Mouse (Mus musculus): ENCODE data around the gene Armc3. TPM values are rescaled to one million over a fixed set of nuclear protein-coding genes. Genes with fewer than 3 reads are reported as not detected.
"Not testable (repeated sequence)": the region's sequence is repeated elsewhere in the genome, so short reads cannot be mapped to it uniquely, and the experiment has no call there.

Armc3 gene
- polyA plus RNA-seq, 1 experiment from 2014 or later = 2.0 TPM

DNA sequence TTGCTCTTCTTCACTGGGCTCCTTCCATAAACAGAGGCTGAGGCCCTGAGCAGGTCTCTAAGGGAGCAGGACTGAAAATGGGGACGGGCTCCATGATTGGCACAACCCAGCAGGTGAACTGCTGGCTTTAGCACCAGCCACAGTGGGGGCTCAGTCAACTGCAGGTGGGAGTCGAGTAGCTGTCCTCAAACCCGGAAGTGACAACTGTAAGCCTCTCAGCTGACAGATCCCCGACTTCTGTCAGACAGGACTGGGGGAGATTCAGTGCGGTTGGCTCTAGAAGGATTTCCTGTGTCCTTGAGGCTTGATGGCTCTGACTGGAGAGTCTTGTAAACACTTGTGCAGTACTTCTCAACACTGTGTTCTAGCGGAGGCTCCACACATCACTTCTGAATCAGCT, 102.1 kb downstream of the Armc3 start:
- H3K4me2 ChIP-seq (ENCODE audit: low read depth, low read length) = peak overlapping the region; percentile 0; the same call in 1 of the 2 replicates
- peak; percentile 73 for ATAC-seq (ENCODE audit: low read depth)

GRCm38 (mm10) chr2:19303087-19303486, 104.0 kb downstream of the Armc3 start:
- not testable (repeated sequence) for ATAC-seq (ENCODE audit: low read depth); H3K4me2 ChIP-seq (ENCODE audit: low read depth, low read length); H3K4me3 ChIP-seq (ENCODE audit: low read length); H3K36me3 ChIP-seq (ENCODE audit: control insufficient read depth, insufficient read depth, low read length); H3K9me3 ChIP-seq (ENCODE audit: control insufficient read depth, low read length); H3K27me3 ChIP-seq (ENCODE audit: control insufficient read depth, insufficient read depth, low read depth, low read length); H3K9ac ChIP-seq (ENCODE audit: low read length); H3K27ac ChIP-seq (ENCODE audit: low read length); H3K4me1 ChIP-seq (replicated peaks; ENCODE audit: control insufficient read depth, insufficient read depth, low read length)
- 83% methylated on average over 3 of the region's 3 CpGs for WGBS

More for the DNA sequence above, 102.1 kb downstream of the Armc3 start:
- Histone ChIP-seq H3K9ac (ENCODE audit: low read length) (no peak overlapping the region), H3K27me3 (ENCODE audit: control insufficient read depth, insufficient read depth, low read depth, low read length) (no peaks in the 10 kb centered on the region), H3K36me3 (ENCODE audit: control insufficient read depth, insufficient read depth, low read length) (no peaks in the 10 kb centered on the region), H3K4me3 (ENCODE audit: low read length) (no peak overlapping the region), H3K9me3 (ENCODE audit: control insufficient read depth, low read length) (no peaks in the 10 kb centered on the region), H3K27ac (ENCODE audit: low read length) (0 out of 2 replicates have a peak overlapping the region, but pooled peaks have one; percentile 37), H3K4me1 (replicated peaks; ENCODE audit: control insufficient read depth, insufficient read depth, low read length) (peaks cover 4% of the 10 kb centered on the region; the same call in 1 of the 2 replicates)
- WGBS = 7% methylated on average over 6 of the region's 6 CpGs

GRCm38 (mm10) chr2:19310498-19310897, 111.4 kb downstream of the Armc3 start:
- Histone ChIP-seq H3K9ac (ENCODE audit: low read length) (no peak overlapping the region), H3K4me3 (ENCODE audit: low read length) (no peak overlapping the region), H3K27me3 (ENCODE audit: control insufficient read depth, insufficient read depth, low read depth, low read length) (no peaks in the 10 kb centered on the region), H3K9me3 (ENCODE audit: control insufficient read depth, low read length) (peaks cover 1% of the 10 kb centered on the region), H3K27ac (ENCODE audit: low read length) (no peak overlapping the region), H3K4me1 (replicated peaks; ENCODE audit: control insufficient read depth, insufficient read depth, low read length) (no peaks in the 10 kb centered on the region), H3K36me3 (ENCODE audit: control insufficient read depth, insufficient read depth, low read length) (no peaks in the 10 kb centered on the region), H3K4me2 (ENCODE audit: low read depth, low read length) (no peak overlapping the region)
- WGBS = 78% methylated on average over 3 of the region's 3 CpGs
- no peak for ATAC-seq (ENCODE audit: low read depth)

DNA sequence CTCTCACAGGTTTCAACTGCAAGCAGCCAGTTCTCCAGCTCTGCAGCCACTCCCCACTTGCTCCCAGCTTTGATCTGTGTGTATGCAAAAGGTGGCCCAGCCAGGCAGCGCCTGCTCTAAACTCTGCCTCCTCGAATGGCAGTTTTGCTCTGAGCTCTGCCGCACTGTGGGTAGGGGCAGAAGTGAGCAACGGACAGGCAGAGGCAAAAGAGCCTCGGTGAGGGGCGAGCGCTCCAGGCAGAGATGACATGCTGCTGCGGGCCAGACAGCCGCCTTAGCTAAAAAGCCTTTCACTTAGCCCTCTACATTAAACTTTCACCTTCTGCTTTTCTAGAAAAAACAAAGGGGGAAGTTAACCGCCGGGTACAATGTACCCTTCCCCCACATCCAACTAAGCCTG, 117.0 kb downstream of the Armc3 start:
- 57% methylated on average over 11 of the region's 11 CpGs for WGBS
- Histone ChIP-seq H3K4me3 (ENCODE audit: low read length) (no peak overlapping the region), H3K4me1 (replicated peaks; ENCODE audit: control insufficient read depth, insufficient read depth, low read length) (no peaks in the 10 kb centered on the region), H3K27ac (ENCODE audit: low read length) (no peak overlapping the region), H3K4me2 (ENCODE audit: low read depth, low read length) (no peak overlapping the region), H3K9ac (ENCODE audit: low read length) (no peak overlapping the region), H3K36me3 (ENCODE audit: control insufficient read depth, insufficient read depth, low read length) (no peaks in the 10 kb centered on the region), H3K9me3 (ENCODE audit: control insufficient read depth, low read length) (peaks cover 4% of the 10 kb centered on the region), H3K27me3 (ENCODE audit: control insufficient read depth, insufficient read depth, low read depth, low read length) (no peaks in the 10 kb centered on the region)
- no peak for ATAC-seq (ENCODE audit: low read depth)

GRCm38 (mm10) chr2:19316691-19317090, 117.6 kb downstream of the Armc3 start:
- Histone ChIP-seq H3K27ac (ENCODE audit: low read length) (no peak overlapping the region), H3K4me2 (ENCODE audit: low read depth, low read length) (no peak overlapping the region), H3K9ac (ENCODE audit: low read length) (no peak overlapping the region), H3K4me3 (ENCODE audit: low read length) (no peak overlapping the region), H3K36me3 (ENCODE audit: control insufficient read depth, insufficient read depth, low read length) (no peaks in the 10 kb centered on the region), H3K4me1 (replicated peaks; ENCODE audit: control insufficient read depth, insufficient read depth, low read length) (no peaks in the 10 kb centered on the region), H3K27me3 (ENCODE audit: control insufficient read depth, insufficient read depth, low read depth, low read length) (no peaks in the 10 kb centered on the region), H3K9me3 (ENCODE audit: control insufficient read depth, low read length) (peaks cover 4% of the 10 kb centered on the region)
- 68% methylated on average over 4 of the region's 4 CpGs for WGBS
- ATAC-seq (ENCODE audit: low read depth) = no peak

DNA sequence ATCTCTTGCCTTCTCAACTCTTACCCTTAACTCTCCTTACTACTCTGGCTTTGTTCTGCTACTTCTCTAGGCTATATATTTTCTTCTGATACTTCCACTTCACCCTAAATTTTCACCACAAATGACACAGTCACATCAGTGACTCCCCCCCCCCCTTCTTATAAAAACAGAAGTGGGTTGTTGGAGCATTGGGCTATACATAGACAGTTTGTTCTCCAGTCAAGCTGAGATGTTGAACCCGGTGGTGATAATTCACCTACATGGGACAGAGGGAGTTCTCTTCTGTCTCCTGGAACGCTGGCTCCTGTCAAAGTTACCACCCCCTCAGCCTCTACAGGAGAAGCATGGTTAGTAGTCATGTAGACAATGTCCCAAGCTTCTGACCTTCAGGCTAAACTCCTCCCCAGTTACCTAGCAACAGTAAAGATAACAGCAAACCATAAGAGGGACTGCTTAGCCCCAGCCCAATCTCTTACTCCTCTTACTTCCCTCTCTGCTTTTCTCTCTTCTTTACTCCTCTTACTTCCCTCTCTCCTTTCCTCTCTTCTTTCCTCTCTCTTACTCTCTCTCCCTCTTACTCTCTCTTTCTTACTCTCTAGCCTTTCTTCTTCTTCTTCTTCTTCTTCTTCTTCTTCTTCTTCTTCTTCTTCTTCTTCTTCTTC, 118.2 kb downstream of the Armc3 start:
- WGBS = 71% methylated on average over 2 of the region's 2 CpGs
- H3K4me1 ChIP-seq (replicated peaks; ENCODE audit: control insufficient read depth, insufficient read depth, low read length); H3K36me3 ChIP-seq (ENCODE audit: control insufficient read depth, insufficient read depth, low read length); H3K9ac ChIP-seq (ENCODE audit: low read length); H3K27me3 ChIP-seq (ENCODE audit: control insufficient read depth, insufficient read depth, low read depth, low read length); ATAC-seq (ENCODE audit: low read depth); H3K9me3 ChIP-seq (ENCODE audit: control insufficient read depth, low read length); H3K4me2 ChIP-seq (ENCODE audit: low read depth, low read length); H3K27ac ChIP-seq (ENCODE audit: low read length); H3K4me3 ChIP-seq (ENCODE audit: low read length): not testable (repeated sequence)

DNA sequence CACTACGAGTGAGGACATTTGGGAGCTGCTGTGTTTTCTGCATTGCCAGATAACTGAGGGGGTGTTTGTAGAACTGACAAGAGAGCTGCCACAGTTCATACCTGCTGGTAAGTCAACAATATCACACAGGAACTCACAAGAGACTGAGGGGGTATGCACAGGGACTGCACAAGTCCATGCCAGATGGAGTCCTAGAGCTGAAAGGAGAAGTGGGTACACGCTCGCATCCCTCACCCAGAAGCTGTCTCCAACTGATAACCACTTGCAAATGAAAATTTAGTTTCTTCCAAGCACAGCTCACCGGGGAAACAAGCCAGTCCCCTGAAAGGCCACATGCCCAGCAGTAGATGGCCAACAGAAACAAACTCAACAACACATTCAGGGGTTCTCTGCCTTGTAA, 119.4 kb downstream of the Armc3 start:
- Histone ChIP-seq H3K9me3 (ENCODE audit: control insufficient read depth, low read length) (peaks cover 4% of the 10 kb centered on the region), H3K9ac (ENCODE audit: low read length) (no peak overlapping the region), H3K4me2 (ENCODE audit: low read depth, low read length) (no peak overlapping the region), H3K36me3 (ENCODE audit: control insufficient read depth, insufficient read depth, low read length) (no peaks in the 10 kb centered on the region), H3K4me3 (ENCODE audit: low read length) (no peak overlapping the region), H3K27me3 (ENCODE audit: control insufficient read depth, insufficient read depth, low read depth, low read length) (no peaks in the 10 kb centered on the region), H3K4me1 (replicated peaks; ENCODE audit: control insufficient read depth, insufficient read depth, low read length) (no peaks in the 10 kb centered on the region), H3K27ac (ENCODE audit: low read length) (no peak overlapping the region)
- no peak for ATAC-seq (ENCODE audit: low read depth)
- 80% methylated on average over 4 of the region's 4 CpGs for WGBS

GRCm38 (mm10) chr2:19319284-19319683, 120.2 kb downstream of the Armc3 start:
- Histone ChIP-seq H3K36me3 (ENCODE audit: control insufficient read depth, insufficient read depth, low read length) (no peaks in the 10 kb centered on the region), H3K27me3 (ENCODE audit: control insufficient read depth, insufficient read depth, low read depth, low read length) (no peaks in the 10 kb centered on the region), H3K4me1 (replicated peaks; ENCODE audit: control insufficient read depth, insufficient read depth, low read length) (no peaks in the 10 kb centered on the region), H3K9ac (ENCODE audit: low read length) (no peak overlapping the region), H3K27ac (ENCODE audit: low read length) (no peak overlapping the region), H3K4me2 (ENCODE audit: low read depth, low read length) (no peak overlapping the region), H3K9me3 (ENCODE audit: control insufficient read depth, low read length) (peaks cover 4% of the 10 kb centered on the region), H3K4me3 (ENCODE audit: low read length) (no peak overlapping the region)
- 48% methylated on average over 3 of the region's 3 CpGs for WGBS
- no peak for ATAC-seq (ENCODE audit: low read depth)

GRCm38 (mm10) chr2:19322448-19322847, 123.3 kb downstream of the Armc3 start:
- 63% methylated on average over 9 of the region's 9 CpGs for WGBS
- H3K27ac ChIP-seq (ENCODE audit: low read length) = no peak overlapping the region
- no peak overlapping the region for H3K9ac ChIP-seq (ENCODE audit: low read length)
- no peaks in the 10 kb centered on the region for H3K27me3 ChIP-seq (ENCODE audit: control insufficient read depth, insufficient read depth, low read depth, low read length)
- H3K36me3 ChIP-seq (ENCODE audit: control insufficient read depth, insufficient read depth, low read length) = no peaks in the 10 kb centered on the region
- no peaks in the 10 kb centered on the region for H3K9me3 ChIP-seq (ENCODE audit: control insufficient read depth, low read length)
- no peak for ATAC-seq (ENCODE audit: low read depth)
- H3K4me2 ChIP-seq (ENCODE audit: low read depth, low read length) = no peak overlapping the region
- no peak overlapping the region for H3K4me3 ChIP-seq (ENCODE audit: low read length)
- no peaks in the 10 kb centered on the region for H3K4me1 ChIP-seq (replicated peaks; ENCODE audit: control insufficient read depth, insufficient read depth, low read length)

DNA sequence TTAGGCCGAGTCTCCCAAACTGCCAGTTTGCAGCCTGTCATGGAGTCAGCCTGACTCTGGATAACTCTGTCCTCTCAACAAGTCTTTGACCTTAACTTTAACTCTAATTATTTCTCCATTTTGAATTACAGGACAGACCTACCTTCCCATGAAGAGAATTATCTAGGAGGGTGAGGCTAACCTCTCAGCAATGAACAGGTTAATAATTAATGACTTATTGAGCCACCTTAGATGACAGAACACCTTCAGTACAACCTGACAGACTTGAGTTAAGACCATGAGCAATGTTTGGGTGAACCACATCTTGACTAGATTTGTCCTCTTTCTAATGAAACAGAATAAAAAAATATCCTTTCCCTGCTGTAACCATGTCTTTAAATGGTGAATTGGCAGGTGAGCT, 127.3 kb downstream of the Armc3 start:
- H3K27ac ChIP-seq (ENCODE audit: low read length) = no peak overlapping the region
- no peak overlapping the region for H3K9ac ChIP-seq (ENCODE audit: low read length)
- no peak overlapping the region for H3K4me3 ChIP-seq (ENCODE audit: low read length)
- no peaks in the 10 kb centered on the region for H3K36me3 ChIP-seq (ENCODE audit: control insufficient read depth, insufficient read depth, low read length)
- no peaks in the 10 kb centered on the region for H3K27me3 ChIP-seq (ENCODE audit: control insufficient read depth, insufficient read depth, low read depth, low read length)
- ATAC-seq (ENCODE audit: low read depth) = no peak
- no peak overlapping the region for H3K4me2 ChIP-seq (ENCODE audit: low read depth, low read length)
- no peaks in the 10 kb centered on the region for H3K4me1 ChIP-seq (replicated peaks; ENCODE audit: control insufficient read depth, insufficient read depth, low read length)
- 75% methylated on average over 1 of the region's 1 CpGs for WGBS
- no peaks in the 10 kb centered on the region for H3K9me3 ChIP-seq (ENCODE audit: control insufficient read depth, low read length)

Data from lung, embryonic 16.5 days (tissue).